Mouse (Mus musculus) liver, embryonic 12.5 days (tissue): ENCODE data around the gene Rab43. TPM values are rescaled to one million over a fixed set of nuclear protein-coding genes. Genes with fewer than 3 reads are reported as not detected.
A peak's percentile ranks its signal among the peaks of the same experiment; 100 is the strongest.

ENCODE experiments used
- ATAC-seq: fragments of 200-750 bp; cut with Nextera tagmentation; 2 replicates; pipeline ENCODE4 v1.8.0; 2017; ENCODE audit warnings: moderate number of reproducible peaks, mild to moderate bottlenecking, moderate library complexity
- H3K27ac ChIP-seq: fragments of 300-500 bp; sonication (generic); 2 replicates; pipeline ENCODE4 v1.5.1; 2016; ENCODE audit warnings: mild to moderate bottlenecking
- H3K27me3 ChIP-seq: fragments of 300-500 bp; sonication (generic); replicated peaks from 2 replicates; pipeline ENCODE4 v1.6.1; 2016; ENCODE audit warnings: mild to moderate bottlenecking, moderate library complexity
- H3K36me3 ChIP-seq: fragments of 300-500 bp; sonication (generic); 2 replicates; pipeline ENCODE4 v1.6.1; 2016; ENCODE audit warnings: mild to moderate bottlenecking, moderate library complexity
- H3K4me1 ChIP-seq: fragments of 300-500 bp; sonication (generic); 2 replicates; pipeline ENCODE4 v1.6.1; 2016
- H3K4me2 ChIP-seq: fragments of 300-500 bp; sonication (generic); 2 replicates; pipeline ENCODE4 v1.6.1; 2016; ENCODE audit warnings: mild to moderate bottlenecking, moderate library complexity
- H3K4me3 ChIP-seq: fragments of 300-500 bp; sonication (generic); 2 replicates; pipeline ENCODE4 v1.5.1; 2016; ENCODE audit warnings: mild to moderate bottlenecking, moderate library complexity
- H3K9ac ChIP-seq: fragments of 300-500 bp; sonication (generic); 2 replicates; pipeline ENCODE4 v1.6.1; 2016; ENCODE audit warnings: mild to moderate bottlenecking, moderate library complexity
- H3K9me3 ChIP-seq: fragments of 300-500 bp; sonication (generic); replicated peaks from 2 replicates; pipeline ENCODE4 v1.6.1; 2016; ENCODE audit warnings: mild to moderate bottlenecking, moderate library complexity
- WGBS: fragments of 180-500 bp; shearing (Covaris S2); methylation state at CpG from one replicate; pipeline ENCODE4 v1.1.7; 2016; ENCODE audit not compliant: insufficient replicate concordance; 5-methylcytosine and 5-hydroxymethylcytosine counted together
- polyA plus RNA-seq: library from polyadenylated mRNA; unstranded; fragments of >200 nt; fragmentation: Nextera tagmentation; extraction: Ambion mirVana; gene quantifications from 2 replicates; pipeline ENCODE4 v1.2.1, GENCODE M21; 2016

Rab43 gene
- polyA plus RNA-seq, 1 experiment from 2014 or later, result 28.6 TPM

GRCm38 (mm10) chr6:87839797-87840341 is 27.9 kb upstream of the Rab43 start:
- peak overlapping the region; percentile 81 for H3K4me2 ChIP-seq
- peak overlapping the region; percentile 97 for H3K27ac ChIP-seq
- H3K9ac ChIP-seq, result peak overlapping the region; percentile 88
- WGBS, result 48% methylated on average over 11 of the region's 11 CpGs
- no peak for ATAC-seq
- H3K36me3 ChIP-seq, result peaks cover 59% of the 10 kb centered on the region
- peaks cover 36% of the 10 kb centered on the region for H3K4me1 ChIP-seq
- H3K9me3 ChIP-seq, result no peaks in the 10 kb centered on the region
- no peaks in the 10 kb centered on the region for H3K27me3 ChIP-seq
- H3K4me3 ChIP-seq, result peak overlapping the region; percentile 73

GRCm38 (mm10) chr6:87838551-87839197 is 26.7 kb upstream of the Rab43 start, which contains the start of gene Isy1:
Isy1 (minus strand) TSS chr6:87838798.
- H3K27me3 ChIP-seq, result no peaks in the 10 kb centered on the region
- peak within 1 kb of the TSS; percentile 73 for H3K4me3 ChIP-seq
- no peaks in the 10 kb centered on the region for H3K9me3 ChIP-seq
- WGBS, result under 1% methylated on average over 46 of the region's 46 CpGs
- peak within 1 kb of the TSS; percentile 81 for H3K4me2 ChIP-seq
- H3K36me3 ChIP-seq, result peaks cover 59% of the 10 kb centered on the region
- peaks cover 36% of the 10 kb centered on the region for H3K4me1 ChIP-seq
- H3K9ac ChIP-seq, result peak within 1 kb of the TSS; percentile 88
- ATAC-seq, result peak; percentile 95
- H3K27ac ChIP-seq, result peak within 1 kb of the TSS; percentile 97

DNA sequence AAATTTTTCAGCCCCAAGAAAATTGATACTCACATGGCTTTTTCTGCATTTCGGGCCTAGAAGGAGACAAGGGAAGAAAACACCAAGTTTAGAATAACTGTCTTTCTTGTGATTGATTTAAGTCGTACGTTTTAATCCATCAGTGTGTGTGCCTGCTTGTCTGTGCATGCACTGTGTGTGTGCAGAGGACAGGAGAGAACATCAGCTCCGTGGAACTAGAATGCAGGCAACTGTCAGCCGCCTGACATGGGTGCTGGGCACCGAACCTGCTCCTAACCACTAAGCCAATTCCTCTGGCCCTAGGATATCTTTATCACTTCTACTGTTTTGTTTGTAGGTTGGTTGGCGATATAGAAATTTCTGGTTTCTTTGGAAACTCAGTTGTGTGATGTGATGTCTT is 23.7 kb upstream of the Rab43 start, which contains the start of gene Gm45140:
Gm45140 (minus strand) TSS at position 101 of the 400 bp plus-strand sequence.
- H3K27ac ChIP-seq, result no peak within 1 kb of the TSS

GRCm38 (mm10) chr6:87820366-87820765 is 8.4 kb upstream of the Rab43 start:
- Histone ChIP-seq H3K9me3 (no peaks in the 10 kb centered on the region), H3K4me1 (peaks cover 8% of the 10 kb centered on the region; the same call in 1 of the 2 replicates), H3K27ac (no peak overlapping the region), H3K4me3 (no peak overlapping the region), H3K36me3 (peaks cover 100% of the 10 kb centered on the region), H3K9ac (no peak overlapping the region), H3K4me2 (no peak overlapping the region), H3K27me3 (no peaks in the 10 kb centered on the region)
- 84% methylated on average over 2 of the region's 2 CpGs for WGBS
- ATAC-seq, result no peak

More for the DNA sequence above, 23.7 kb upstream of the Rab43 start, which contains the start of gene Gm45140:
- H3K9ac ChIP-seq, result no peak within 1 kb of the TSS
- peaks cover 32% of the 10 kb centered on the region for H3K4me1 ChIP-seq
- no peaks in the 10 kb centered on the region for H3K9me3 ChIP-seq
- no peak for ATAC-seq
- H3K4me2 ChIP-seq, result no peak within 1 kb of the TSS
- peaks cover 58% of the 10 kb centered on the region for H3K36me3 ChIP-seq
- H3K27me3 ChIP-seq, result no peaks in the 10 kb centered on the region
- H3K4me3 ChIP-seq, result no peak within 1 kb of the TSS
- WGBS, result 84% methylated on average over 7 of the region's 7 CpGs

DNA sequence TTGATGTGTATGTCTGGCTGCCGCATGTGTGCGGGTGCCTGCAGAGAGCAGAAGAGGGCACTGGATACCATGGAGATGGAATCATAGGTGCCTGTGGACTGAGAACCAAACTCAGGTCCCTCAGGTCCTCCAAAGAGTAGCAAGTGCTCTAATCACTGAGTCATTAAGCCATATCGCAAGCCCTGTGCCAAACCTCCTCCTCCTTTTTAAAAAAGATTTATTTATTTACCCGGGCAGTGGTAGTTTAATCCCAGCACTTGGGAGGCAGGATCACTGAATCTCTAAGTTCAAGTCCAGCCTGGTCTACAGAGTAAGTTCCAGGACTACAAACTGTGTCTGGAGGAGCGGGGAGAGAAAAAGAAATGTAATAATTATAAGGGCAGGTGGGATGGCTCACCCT is 2.5 kb upstream of the Rab43 start:
- H3K9ac ChIP-seq, result no peak overlapping the region
- ATAC-seq, result no peak
- H3K27ac ChIP-seq, result no peak overlapping the region
- no peaks in the 10 kb centered on the region for H3K9me3 ChIP-seq
- WGBS, result 85% methylated on average over 5 of the region's 5 CpGs
- no peak overlapping the region for H3K4me2 ChIP-seq
- peaks cover 62% of the 10 kb centered on the region for H3K36me3 ChIP-seq
- no peak overlapping the region for H3K4me3 ChIP-seq
- H3K27me3 ChIP-seq, result no peaks in the 10 kb centered on the region
- peaks cover 34% of the 10 kb centered on the region for H3K4me1 ChIP-seq

DNA sequence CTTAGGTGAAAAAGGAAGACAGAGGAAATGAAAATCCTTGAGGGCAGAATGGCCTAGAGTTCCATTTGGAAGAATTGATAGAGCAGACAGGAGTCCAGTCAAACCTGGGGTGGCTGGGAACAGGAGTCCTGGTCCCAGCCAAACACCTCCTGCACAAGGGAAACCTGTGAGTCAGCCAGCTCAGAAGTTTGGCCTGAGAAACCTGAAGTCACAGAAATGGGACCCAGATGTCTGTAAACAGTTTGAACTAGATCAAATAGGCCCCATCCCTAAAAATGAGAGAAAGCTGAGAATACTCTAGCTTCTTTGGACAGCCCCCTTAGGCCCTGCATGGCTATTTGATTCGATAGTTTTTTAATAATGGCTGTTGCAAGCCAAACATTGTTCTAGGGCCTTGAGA is 692 bp upstream of the Rab43 start:
- H3K4me1 ChIP-seq, result peaks cover 52% of the 10 kb centered on the region
- H3K9me3 ChIP-seq, result no peaks in the 10 kb centered on the region
- peak overlapping the region; percentile 72 for H3K4me3 ChIP-seq
- H3K27ac ChIP-seq, result peak overlapping the region; percentile 98
- peak overlapping the region; percentile 93 for H3K9ac ChIP-seq
- H3K36me3 ChIP-seq, result peaks cover 49% of the 10 kb centered on the region
- ATAC-seq, result no peak
- no peaks in the 10 kb centered on the region for H3K27me3 ChIP-seq
- WGBS, result 90% methylated on average over 1 of the region's 1 CpGs
- peak overlapping the region; percentile 86 for H3K4me2 ChIP-seq

- under 1% methylated on average over 76 of the region's 77 CpGs for WGBS
- Histone ChIP-seq H3K4me1 (peaks cover 61% of the 10 kb centered on the region), H3K4me3 (peak overlapping the region; percentile 72), H3K4me2 (peak overlapping the region; percentile 86), H3K36me3 (peaks cover 36% of the 10 kb centered on the region), H3K27me3 (no peaks in the 10 kb centered on the region), H3K9ac (peak overlapping the region; percentile 93), H3K9me3 (no peaks in the 10 kb centered on the region), H3K27ac (peak overlapping the region; percentile 98)
- ATAC-seq, result peak; percentile 5; the same call in 1 of the 2 replicates
Measured at GRCm38 (mm10) chr6:87810713-87811669, 973 bp downstream of the Rab43 start.

- H3K4me3 ChIP-seq, result peak overlapping the region; percentile 72
- H3K27ac ChIP-seq, result peak overlapping the region; percentile 98
- peaks cover 67% of the 10 kb centered on the region for H3K4me1 ChIP-seq
- H3K36me3 ChIP-seq, result peaks cover 35% of the 10 kb centered on the region
- 35% methylated on average over 6 of the region's 6 CpGs for WGBS
- H3K4me2 ChIP-seq, result peak overlapping the region; percentile 86
- no peaks in the 10 kb centered on the region for H3K27me3 ChIP-seq
- ATAC-seq, result no peak
- no peaks in the 10 kb centered on the region for H3K9me3 ChIP-seq
- H3K9ac ChIP-seq, result peak overlapping the region; percentile 93
Measured at GRCm38 (mm10) chr6:87810311-87810710, 1.7 kb downstream of the Rab43 start.

DNA sequence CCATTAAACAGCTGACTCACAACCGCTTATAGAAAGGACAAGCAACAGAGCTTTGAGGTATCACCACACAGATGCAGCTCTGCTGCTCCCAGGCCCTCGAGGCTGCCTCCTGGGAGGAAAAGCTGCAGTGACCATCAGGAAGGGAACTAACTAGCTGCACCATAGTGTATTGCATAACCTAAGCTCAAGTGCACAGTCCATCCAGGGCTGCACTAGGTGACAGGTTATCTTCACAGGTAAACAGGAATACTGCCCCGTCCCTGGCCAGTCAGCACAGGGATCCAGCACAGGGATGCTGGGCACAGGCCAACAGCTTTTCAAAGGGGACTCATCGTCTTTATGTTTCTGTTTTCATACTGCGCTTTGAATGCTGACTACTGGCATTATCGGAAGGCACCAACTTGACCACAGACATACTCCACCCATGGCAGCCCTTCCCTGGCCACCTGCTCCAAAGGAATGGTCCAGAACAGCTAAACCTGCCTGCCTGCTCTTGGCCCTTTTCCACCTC is 2.3 kb downstream of the Rab43 start:
- 52% methylated on average over 6 of the region's 6 CpGs for WGBS
- peak overlapping the region; percentile 93 for H3K9ac ChIP-seq
- H3K27ac ChIP-seq, result peak overlapping the region; percentile 98
- peaks cover 35% of the 10 kb centered on the region for H3K36me3 ChIP-seq
- H3K9me3 ChIP-seq, result no peaks in the 10 kb centered on the region
- H3K4me1 ChIP-seq, result peaks cover 72% of the 10 kb centered on the region
- peak overlapping the region; percentile 72 for H3K4me3 ChIP-seq
- peak; percentile 20; the same call in 1 of the 2 replicates for ATAC-seq
- no peaks in the 10 kb centered on the region for H3K27me3 ChIP-seq
- H3K4me2 ChIP-seq, result peak overlapping the region; percentile 86

DNA sequence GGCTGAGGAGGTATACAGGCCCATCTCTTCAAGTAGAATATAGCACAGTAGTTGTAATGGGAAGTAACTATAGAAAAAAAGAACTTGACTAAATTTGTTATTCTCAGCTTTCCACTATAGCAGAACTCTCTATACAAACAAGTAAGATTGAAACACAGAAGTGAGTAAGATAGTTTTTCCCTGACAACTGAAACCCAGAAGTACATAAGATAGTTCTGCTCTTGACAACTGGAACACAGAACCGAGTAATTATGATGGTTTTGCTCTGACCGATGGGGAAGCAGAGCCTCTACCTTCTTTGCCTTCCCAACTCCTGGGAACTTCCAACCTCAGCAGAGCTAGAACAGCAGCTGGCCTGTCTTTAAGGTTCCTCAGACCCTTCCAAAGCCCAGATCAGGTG is 2.8 kb downstream of the Rab43 start:
- peak overlapping the region; percentile 98 for H3K27ac ChIP-seq
- 72% methylated on average over 2 of the region's 2 CpGs for WGBS

DNA sequence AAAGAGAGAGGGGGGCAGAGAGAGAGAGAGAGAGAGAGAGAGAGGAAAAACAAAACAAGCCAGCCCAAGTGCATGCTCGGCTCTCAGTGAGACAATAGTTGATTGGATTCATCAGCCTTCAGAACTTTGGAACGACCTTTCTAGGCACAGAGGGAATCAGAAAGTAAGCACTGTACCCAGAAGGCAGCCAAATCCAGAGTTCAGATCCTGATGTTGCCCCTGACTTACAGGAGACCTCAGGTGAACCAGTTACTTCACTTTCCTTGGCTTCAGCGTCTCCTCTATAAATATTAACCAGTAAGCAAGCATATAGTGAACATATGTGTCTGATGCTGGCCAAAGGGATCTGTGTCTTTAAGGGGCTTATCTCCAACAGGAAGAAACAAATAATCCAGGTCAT is 3.4 kb downstream of the Rab43 start:
- no peaks in the 10 kb centered on the region for H3K27me3 ChIP-seq
- peak overlapping the region; percentile 93 for H3K9ac ChIP-seq
- peak overlapping the region; percentile 98 for H3K27ac ChIP-seq
- ATAC-seq, result no peak
- H3K4me3 ChIP-seq, result peak overlapping the region; percentile 72
- WGBS, result 55% methylated on average over 3 of the region's 3 CpGs
- H3K4me2 ChIP-seq, result peak overlapping the region; percentile 86
- H3K9me3 ChIP-seq, result no peaks in the 10 kb centered on the region
- H3K36me3 ChIP-seq, result peaks cover 40% of the 10 kb centered on the region
- H3K4me1 ChIP-seq, result peaks cover 82% of the 10 kb centered on the region

More for the DNA sequence above, 2.8 kb downstream of the Rab43 start:
- Histone ChIP-seq H3K27me3 (no peaks in the 10 kb centered on the region), H3K9me3 (no peaks in the 10 kb centered on the region), H3K9ac (peak overlapping the region; percentile 93), H3K4me2 (peak overlapping the region; percentile 86), H3K36me3 (peaks cover 36% of the 10 kb centered on the region), H3K4me3 (peak overlapping the region; percentile 72), H3K4me1 (peaks cover 78% of the 10 kb centered on the region)
- ATAC-seq, result no peak
